Mouse (Mus musculus) erythroid progenitor cell, adult 5-6 weeks (primary cell): ENCODE data around the gene 4930404H24Rik. TPM values are rescaled to one million over a fixed set of nuclear protein-coding genes. Genes with fewer than 3 reads are reported as not detected.

Experiments used
- ATAC-seq: replicated peaks from 2 replicates; pipeline ENCODE4 v1.8.0; 2016; ENCODE audit warnings: moderate number of reproducible peaks, mild to moderate bottlenecking, moderate TSS enrichment, inconsistent platforms; ENCODE audit not compliant: poor library complexity, low FRiP score, severe bottlenecking
- total RNA-seq, 2 experiments: library from RNA; stranded (forward) in 1 of 2; stranded (reverse) in 1 of 2; fragments of 150-400 nt in 1 of 2; fragments of 186-747, 209-891 nt in 1 of 2; gene quantifications; 2 replicates each; pipeline versions ENCODE4 v1.2.3 to v1.2.4; 2015 to 2017; ENCODE audit warnings: low replicate concordance in 2 of 2

The 4930404H24Rik gene
- total RNA-seq, 2 experiments from 2014 or later: not detected

GRCm38 (mm10) chr2:153527580-153528531, 35.3 kb downstream of the 4930404H24Rik start:
- no peak for ATAC-seq

- no peak for ATAC-seq
Measured at GRCm38 (mm10) chr2:153528571-153529364, 36.2 kb downstream of the 4930404H24Rik start.

GRCm38 (mm10) chr2:153529365-153529781, 36.8 kb downstream of the 4930404H24Rik start:
- ATAC-seq: no peak; the same call in 1 of the 2 replicates

- ATAC-seq: no peak; the same call in 1 of the 2 replicates
Measured at GRCm38 (mm10) chr2:153529931-153530766, 37.6 kb downstream of the 4930404H24Rik start, which contains the start of gene Nol4l. Nol4l (minus strand) TSS chr2:153529971.

GRCm38 (mm10) chr2:153530948-153531347, 38.4 kb downstream of the 4930404H24Rik start:
- no peak for ATAC-seq

- ATAC-seq: no peak
Measured at GRCm38 (mm10) chr2:153533981-153534380, 41.4 kb downstream of the 4930404H24Rik start.

GRCm38 (mm10) chr2:153538898-153539297, 46.3 kb downstream of the 4930404H24Rik start:
- ATAC-seq: no peak

- ATAC-seq: no peak; the same call in 1 of the 2 replicates
Measured at GRCm38 (mm10) chr2:153542936-153543668, 50.5 kb downstream of the 4930404H24Rik start.

Other genes with a start within 250 kb of the 4930404H24Rik start
- 2.5 and 3.2 TPM in 2 replicates for gene Kif3b, start 201.4 kb upstream of the 4930404H24Rik start, total RNA-seq (2015; ENCODE audit: low replicate concordance)
- gene Kif3b, start 201.4 kb upstream of the 4930404H24Rik start, total RNA-seq (2017; ENCODE audit: low replicate concordance): 1.4 and 4.9 TPM in 2 replicates
- 37.5 and 37.7 TPM in 2 replicates for gene Asxl1, start 147.0 kb upstream of the 4930404H24Rik start, total RNA-seq (2015; ENCODE audit: low replicate concordance)
- gene Asxl1, start 147.0 kb upstream of the 4930404H24Rik start, total RNA-seq (2017; ENCODE audit: low replicate concordance): 43.1 and 57.7 TPM in 2 replicates
- 5.0 and 5.8 TPM in 2 replicates for gene Nol4l, start 37.2 kb downstream of the 4930404H24Rik start, total RNA-seq (2015; ENCODE audit: low replicate concordance)
- gene Nol4l, start 37.2 kb downstream of the 4930404H24Rik start, total RNA-seq (2017; ENCODE audit: low replicate concordance): 2.7 and 5.8 TPM in 2 replicates
- gene Commd7, start 140.0 kb downstream of the 4930404H24Rik start, total RNA-seq (2015; ENCODE audit: low replicate concordance): 3.6 and 7.5 TPM in 2 replicates
- gene Commd7, start 140.0 kb downstream of the 4930404H24Rik start, total RNA-seq (2017; ENCODE audit: low replicate concordance): 2.0 and 6.7 TPM in 2 replicates
- gene Dnmt3b, start 156.7 kb downstream of the 4930404H24Rik start, total RNA-seq (2015; ENCODE audit: low replicate concordance): 0.36 TPM in 1 of 2 replicates, not detected in the other
- gene Dnmt3b, start 156.7 kb downstream of the 4930404H24Rik start, total RNA-seq (2017; ENCODE audit: low replicate concordance): 0.98 and 1.4 TPM in 2 replicates
- not detected in 2 replicates for gene Dnmt3c, start 203.9 kb downstream of the 4930404H24Rik start, total RNA-seq (2015; ENCODE audit: low replicate concordance)
- gene Dnmt3c, start 203.9 kb downstream of the 4930404H24Rik start, total RNA-seq (2017; ENCODE audit: low replicate concordance): 0.90 TPM in 1 of 2 replicates, not detected in the other
- gene Mapre1, start 248.5 kb downstream of the 4930404H24Rik start, total RNA-seq (2015; ENCODE audit: low replicate concordance): 75.0 and 109 TPM in 2 replicates
- gene Mapre1, start 248.5 kb downstream of the 4930404H24Rik start, total RNA-seq (2017; ENCODE audit: low replicate concordance): 87.6 and 151 TPM in 2 replicates